Mouse (Mus musculus): Measurements from ENCODE around the gene Car9.

- TF ChIP-seq POLR2A (IDR thresholded peaks at IDR 0.05; ENCODE audit: extremely low read depth, insufficient read depth, low read length) (no peak), CTCF (IDR thresholded peaks at IDR 0.05; ENCODE audit: extremely low read depth, insufficient read depth, low read length) (no peak)
These were observed 43.7 kb upstream of the Car9 start for GRCm38 (mm10) chr4:43463102-43463501.
